Mouse (Mus musculus) embryonic facial prominence, embryonic 14.5 days (tissue): Measurements from ENCODE around the gene Il17re. TPM values are rescaled to one million over a fixed set of nuclear protein-coding genes. Genes with fewer than 3 reads are reported as not detected.

Source experiments
- ATAC-seq: fragments of 200-750 bp; cut with Nextera tagmentation; 2 replicates; pipeline ENCODE4 v1.8.0; 2017; ENCODE audit warnings: low read depth, moderate number of reproducible peaks, moderate TSS enrichment
- DNase-seq: peaks from one replicate; pipeline ENCODE4 v3.0.0-alpha.2; 2015; ENCODE audit warnings: low spot score
- H3K27ac ChIP-seq: fragments of 300-500 bp; sonication (generic); replicated peaks from 2 replicates; pipeline ENCODE4 v1.5.1; 2014; ENCODE audit warnings: low read depth, mild to moderate bottlenecking, low read length, moderate library complexity
- H3K27me3 ChIP-seq: fragments of 300-500 bp; sonication (generic); replicated peaks from 2 replicates; pipeline ENCODE4 v1.6.1; 2014; ENCODE audit warnings: low read length; ENCODE audit not compliant: control insufficient read depth, insufficient read depth
- H3K36me3 ChIP-seq: fragments of 300-500 bp; sonication (generic); 2 replicates; pipeline ENCODE4 v1.6.1; 2014; ENCODE audit warnings: low read length, mixed read lengths; ENCODE audit not compliant: control insufficient read depth, insufficient read depth
- H3K4me1 ChIP-seq: fragments of 300-500 bp; sonication (generic); 2 replicates; pipeline ENCODE4 v1.6.1; 2014; ENCODE audit warnings: antibody characterized with exemption, low read length; ENCODE audit not compliant: control insufficient read depth, insufficient read depth
- H3K4me2 ChIP-seq: fragments of 300-500 bp; sonication (generic); 2 replicates; pipeline ENCODE4 v1.6.1; 2014; ENCODE audit warnings: low read depth, mild to moderate bottlenecking, low read length, moderate library complexity, mixed read lengths
- H3K4me3 ChIP-seq: fragments of 300-500 bp; sonication (generic); 2 replicates; pipeline ENCODE4 v1.5.1; 2014; ENCODE audit warnings: low read depth, mild to moderate bottlenecking, low read length
- H3K9ac ChIP-seq: fragments of 300-500 bp; sonication (generic); 2 replicates; pipeline ENCODE4 v1.6.1; 2014; ENCODE audit warnings: low read depth, mild to moderate bottlenecking, low read length, moderate library complexity, mixed read lengths
- H3K9me3 ChIP-seq: fragments of 300-500 bp; sonication (generic); 2 replicates; pipeline ENCODE4 v1.6.1; 2016; ENCODE audit warnings: low read length; ENCODE audit not compliant: control insufficient read depth
- WGBS: fragments of 180-500 bp; shearing (Covaris S2); extraction: QIAGEN DNeasy Blood & Tissue Kit; methylation state at CpG from one replicate; pipeline ENCODE4 v1.1.7; 2014; 5-methylcytosine and 5-hydroxymethylcytosine counted together
- polyA plus RNA-seq: library from polyadenylated mRNA; unstranded; fragments of >200 nt; fragmentation: Nextera tagmentation; extraction: Ambion mirVana; gene quantifications from 2 replicates; pipeline ENCODE4 v1.2.1, GENCODE M21; 2014

Gene Il17re
- polyA plus RNA-seq, 1 experiment from 2014 or later, result 3.6 TPM

GRCm38 (mm10) chr6:113451839-113452238, 6.4 kb upstream of the Il17re start:
- Histone ChIP-seq H3K4me2 (no peak overlapping the region), H3K9ac (no peak overlapping the region; the same call in 1 of the 2 replicates), H3K4me3 (no peak overlapping the region), H3K9me3 (no peaks in the 10 kb centered on the region), H3K36me3 (peaks cover 20% of the 10 kb centered on the region), H3K4me1 (no peaks in the 10 kb centered on the region), H3K27ac (no peak overlapping the region), H3K27me3 (no peaks in the 10 kb centered on the region)
- 56% methylated on average over 2 of the region's 2 CpGs for WGBS
- ATAC-seq, result peak; percentile 74
- peak; percentile 86 for DNase-seq

- H3K4me2 ChIP-seq, result no peak overlapping the region
- H3K4me1 ChIP-seq, result no peaks in the 10 kb centered on the region
- ATAC-seq (no peak), DNase-seq (no peak)
- no peaks in the 10 kb centered on the region for H3K9me3 ChIP-seq
- no peaks in the 10 kb centered on the region for H3K36me3 ChIP-seq
- H3K27me3 ChIP-seq, result no peaks in the 10 kb centered on the region
- no peak overlapping the region for H3K27ac ChIP-seq
- no peak overlapping the region for H3K4me3 ChIP-seq
- 60% methylated on average over 5 of the region's 5 CpGs for WGBS
- H3K9ac ChIP-seq, result no peak overlapping the region
Measured at GRCm38 (mm10) chr6:113455007-113455406, 3.3 kb upstream of the Il17re start.

GRCm38 (mm10) chr6:113458635-113459034, 351 bp downstream of the Il17re start:
- WGBS, result 57% methylated on average over 9 of the region's 10 CpGs

GRCm38 (mm10) chr6:113464040-113464439, 5.8 kb downstream of the Il17re start:
- H3K27ac ChIP-seq, result no peak overlapping the region
- whole genome bisulfite sequencing, result 68% methylated on average over 7 of the region's 7 CpGs
- H3K27me3 ChIP-seq, result no peaks in the 10 kb centered on the region
- H3K9me3 ChIP-seq, result no peaks in the 10 kb centered on the region
- no peaks in the 10 kb centered on the region; the same call in 1 of the 2 replicates for H3K4me1 ChIP-seq
- H3K4me3 ChIP-seq, result no peak overlapping the region
- DNase-seq, result no peak
- no peak for ATAC-seq
- no peaks in the 10 kb centered on the region for H3K36me3 ChIP-seq
- no peak overlapping the region for H3K9ac ChIP-seq
- H3K4me2 ChIP-seq, result no peak overlapping the region

More at GRCm38 (mm10) chr6:113458635-113459034, 351 bp downstream of the Il17re start:
- H3K27ac ChIP-seq, result no peak overlapping the region
- H3K9ac ChIP-seq, result no peak overlapping the region
- peak; percentile 76 for DNase-seq
- H3K27me3 ChIP-seq, result no peaks in the 10 kb centered on the region
- peak; percentile 89 for ATAC-seq
- no peak overlapping the region for H3K4me3 ChIP-seq
- no peaks in the 10 kb centered on the region for H3K9me3 ChIP-seq
- peak overlapping the region; percentile 39 for H3K4me2 ChIP-seq
- H3K36me3 ChIP-seq, result no peaks in the 10 kb centered on the region
- no peaks in the 10 kb centered on the region for H3K4me1 ChIP-seq

- peaks cover 7% of the 10 kb centered on the region; the same call in 1 of the 2 replicates for H3K4me1 ChIP-seq
- no peak overlapping the region for H3K4me2 ChIP-seq
- DNase-seq (no peak), ATAC-seq (no peak)
- H3K9me3 ChIP-seq, result no peaks in the 10 kb centered on the region
- H3K36me3 ChIP-seq, result no peaks in the 10 kb centered on the region
- no peak overlapping the region for H3K27ac ChIP-seq
- H3K9ac ChIP-seq, result peak overlapping the region; percentile 19; the same call in 1 of the 2 replicates
- H3K4me3 ChIP-seq, result no peak overlapping the region
- WGBS, result 48% methylated on average over 5 of the region's 5 CpGs
- H3K27me3 ChIP-seq, result peaks cover 13% of the 10 kb centered on the region
Measured at GRCm38 (mm10) chr6:113465602-113466001, 7.3 kb downstream of the Il17re start.

DNA sequence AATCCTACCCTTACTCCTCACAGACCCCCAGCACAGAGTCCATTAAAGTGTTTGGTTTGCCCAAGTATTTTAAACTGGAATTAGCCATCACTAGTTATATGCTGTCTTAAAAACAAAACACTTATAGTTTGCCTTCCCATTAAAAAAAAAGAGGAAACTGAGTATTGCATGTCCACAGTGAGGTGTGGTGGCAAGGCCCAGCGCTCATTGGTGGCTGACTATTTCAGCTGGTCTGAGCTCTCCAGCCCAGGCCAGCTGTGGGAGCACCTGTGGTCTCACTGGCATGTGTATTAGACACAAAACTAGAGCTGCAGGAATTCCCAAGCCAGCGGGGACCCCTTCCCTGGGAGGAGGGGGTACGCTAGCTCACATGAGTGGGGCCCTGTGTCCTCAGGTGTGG, 10.2 kb downstream of the Il17re start:
- Histone ChIP-seq H3K4me1 (peaks cover 7% of the 10 kb centered on the region; the same call in 1 of the 2 replicates), H3K9me3 (no peaks in the 10 kb centered on the region), H3K27me3 (peaks cover 23% of the 10 kb centered on the region), H3K4me2 (no peak overlapping the region), H3K36me3 (no peaks in the 10 kb centered on the region), H3K27ac (no peak overlapping the region), H3K4me3 (no peak overlapping the region), H3K9ac (peak overlapping the region; percentile 40; the same call in 1 of the 2 replicates)
- 63% methylated on average over 3 of the region's 3 CpGs for WGBS
- DNase-seq (no peak), ATAC-seq (no peak)

GRCm38 (mm10) chr6:113469021-113469420, 10.7 kb downstream of the Il17re start:
- no peaks in the 10 kb centered on the region for H3K36me3 ChIP-seq
- ATAC-seq (peak; percentile 70), DNase-seq (peak; percentile 74)
- peaks cover 7% of the 10 kb centered on the region; the same call in 1 of the 2 replicates for H3K4me1 ChIP-seq
- H3K4me2 ChIP-seq, result peak overlapping the region; percentile 66
- WGBS, result 7% methylated on average over 9 of the region's 9 CpGs
- peaks cover 23% of the 10 kb centered on the region for H3K27me3 ChIP-seq
- H3K27ac ChIP-seq, result no peak overlapping the region
- H3K4me3 ChIP-seq, result peak overlapping the region; percentile 39
- H3K9me3 ChIP-seq, result no peaks in the 10 kb centered on the region
- peak overlapping the region; percentile 54 for H3K9ac ChIP-seq

GRCm38 (mm10) chr6:113469432-113469831, 11.1 kb downstream of the Il17re start:
- Histone ChIP-seq H3K4me3 (peak overlapping the region; percentile 39), H3K9ac (peak overlapping the region; percentile 54), H3K4me1 (peaks cover 7% of the 10 kb centered on the region; the same call in 1 of the 2 replicates), H3K36me3 (no peaks in the 10 kb centered on the region), H3K27me3 (peaks cover 23% of the 10 kb centered on the region), H3K9me3 (no peaks in the 10 kb centered on the region), H3K27ac (no peak overlapping the region), H3K4me2 (peak overlapping the region; percentile 66)
- 2% methylated on average over 18 of the region's 31 CpGs for WGBS
- DNase-seq (peak; percentile 73), ATAC-seq (peak; percentile 79)

DNA sequence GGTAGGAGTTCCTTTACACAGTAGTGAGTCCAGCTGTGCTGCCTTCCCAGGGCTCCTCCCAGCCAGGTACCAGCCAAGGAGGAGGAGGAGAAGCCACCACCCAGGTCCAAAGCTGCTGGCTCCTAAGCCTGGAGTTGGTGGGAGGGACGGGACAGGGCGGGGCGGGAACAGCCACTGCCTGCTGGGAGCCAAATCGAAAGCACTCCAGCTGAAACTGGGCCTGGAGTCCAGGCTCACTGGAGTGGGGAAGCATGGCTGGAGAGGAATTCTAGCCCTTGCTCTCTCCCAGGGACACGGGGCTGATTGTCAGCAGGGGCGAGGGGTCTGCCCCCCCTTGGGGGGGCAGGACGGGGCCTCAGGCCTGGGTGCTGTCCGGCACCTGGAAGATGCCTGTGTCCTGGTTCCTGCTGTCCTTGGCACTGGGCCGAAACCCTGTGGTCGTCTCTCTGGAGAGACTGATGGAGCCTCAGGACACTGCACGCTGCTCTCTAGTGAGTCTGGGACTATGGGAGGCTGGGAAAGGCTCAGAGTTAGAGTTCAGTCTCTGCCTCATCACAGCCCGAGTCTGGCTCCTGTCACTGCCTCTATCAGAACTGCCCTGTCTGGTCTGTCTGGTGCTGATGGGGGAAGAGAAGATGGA, 13.1 kb downstream of the Il17re start, which contains the start of gene Il17rc:
TSS of gene Il17rc (plus strand) at position 131 of the 640 bp plus-strand sequence.
- Histone ChIP-seq H3K4me3 (peak within 1 kb of the TSS; percentile 21), H3K36me3 (no peaks in the 10 kb centered on the region), H3K4me2 (peak within 1 kb of the TSS; percentile 52), H3K9me3 (no peaks in the 10 kb centered on the region), H3K27me3 (peaks cover 23% of the 10 kb centered on the region), H3K27ac (peak within 1 kb of the TSS; percentile 3; the same call in 1 of the 2 replicates), H3K4me1 (peaks cover 7% of the 10 kb centered on the region; the same call in 1 of the 2 replicates), H3K9ac (peak within 1 kb of the TSS; percentile 53)
- 19% methylated on average over 11 of the region's 12 CpGs for WGBS
- ATAC-seq (peak; percentile 31; the same call in 1 of the 2 replicates), DNase-seq (peak; percentile 59)
